Mouse (Mus musculus) midbrain, embryonic 14.5 days (tissue): ENCODE data around the gene Pomgnt1. TPM values are rescaled to one million over a fixed set of nuclear protein-coding genes. Genes with fewer than 3 reads are reported as not detected.

Experiments used
- polyA plus RNA-seq: library from polyadenylated mRNA; unstranded; fragments of >200 nt; fragmentation: Nextera tagmentation; extraction: Ambion mirVana; gene quantifications from 2 replicates; pipeline ENCODE4 v1.2.1, GENCODE M21; 2014

Gene Pomgnt1
- polyA plus RNA-seq, 1 experiment from 2014 or later, result 66.4 TPM

Other genes with a start within 250 kb of the Pomgnt1 start
- 0.15 and 0.24 TPM in 2 replicates for gene Kncn, start 239.4 kb upstream of the Pomgnt1 start, polyA plus RNA-seq
- not detected in 2 replicates for gene 6430628N08Rik, start 233.2 kb upstream of the Pomgnt1 start, polyA plus RNA-seq
- 8.2 and 8.5 TPM in 2 replicates for gene Dmbx1, start 183.9 kb upstream of the Pomgnt1 start, polyA plus RNA-seq
- 15.5 and 17.5 TPM in 2 replicates for gene Faah, start 105.9 kb upstream of the Pomgnt1 start, polyA plus RNA-seq
- 11.5 and 13.6 TPM in 2 replicates for gene Nsun4, start 70.0 kb upstream of the Pomgnt1 start, polyA plus RNA-seq
- gene Uqcrh, start 48.8 kb upstream of the Pomgnt1 start, polyA plus RNA-seq, result 405 and 483 TPM in 2 replicates
- 72.6 and 75.2 TPM in 2 replicates for gene Lrrc41, start 48.6 kb upstream of the Pomgnt1 start, polyA plus RNA-seq
- gene Rad54l, start 150 bp upstream of the Pomgnt1 start, polyA plus RNA-seq, result 5.3 and 10.5 TPM in 2 replicates
- 1.3 and 1.8 TPM in 2 replicates for gene Lurap1, start 27.5 kb downstream of the Pomgnt1 start, polyA plus RNA-seq
- 0.11 and 0.18 TPM in 2 replicates for gene Tspan1, start 43.8 kb downstream of the Pomgnt1 start, polyA plus RNA-seq
- gene 1700042G07Rik, start 49.5 kb downstream of the Pomgnt1 start, polyA plus RNA-seq, result not detected in 2 replicates
- not detected in 2 replicates for gene Gm49337, start 49.5 kb downstream of the Pomgnt1 start, polyA plus RNA-seq
- gene Pik3r3, start 97.8 kb downstream of the Pomgnt1 start, polyA plus RNA-seq, result 86.4 and 115 TPM in 2 replicates